Mouse (Mus musculus) heart, postnatal 10 days (tissue): ENCODE measurements around the gene Olfr61. TPM values are rescaled to one million over a fixed set of nuclear protein-coding genes. Genes with fewer than 3 reads are reported as not detected.
"Not testable (repeated sequence)": the region's sequence is repeated elsewhere in the genome, so short reads cannot be mapped to it uniquely, and the experiment has no call there.

Source experiments
- DNase-seq, 2 experiments: peaks; one replicate each; pipeline ENCODE4 v3.0.0; 2021
- intact Hi-C: fragments of 180-260 bp; cut with DNase I; formaldehyde crosslinking; loops from one replicate; pipeline ENCODE4 v1.15.1; 2025
- total RNA-seq, 2 experiments: library from RNA; stranded (reverse); gene quantifications; 2 replicates each; pipeline ENCODE4 v1.2.3; 2021

Olfr61 gene
- not detected for total RNA-seq

GRCm38 (mm10) chr7:140628670-140629069 lies at the start of gene Olfr61:
Gene Olfr61, plus strand, starts transcription at chr7:140628970.
- intact Hi-C loops, DNase-seq: not testable (repeated sequence)

- DNase-seq, intact Hi-C loops: not testable (repeated sequence)
These were observed 27.8 kb upstream of the Olfr61 start, which contains the start of gene Olfr46 for GRCm38 (mm10) chr7:140600969-140601368. Gene Olfr46, plus strand, starts transcription at chr7:140601269.

GRCm38 (mm10) chr7:140630559-140630958 lies 1.8 kb downstream of the Olfr61 start:
- intact Hi-C loops: no loop called here
- no peak for DNase-seq

GRCm38 (mm10) chr7:140646152-140646551 lies 17.4 kb downstream of the Olfr61 start, which contains the start of gene Olfr53:
Gene Olfr53, plus strand, starts transcription at chr7:140646452.
- intact Hi-C loops: no loop called here
- DNase-seq: no peak

GRCm38 (mm10) chr7:140659630-140660029 lies 30.9 kb downstream of the Olfr61 start, which contains the start of gene Olfr539:
Gene Olfr539, plus strand, starts transcription at chr7:140659930.
- intact Hi-C loops: no loop called here
- no peak for DNase-seq

GRCm38 (mm10) chr7:140670693-140671092 lies 41.9 kb downstream of the Olfr61 start:
- DNase-seq, intact Hi-C loops: not testable (repeated sequence)

GRCm38 (mm10) chr7:140675863-140676262 lies 47.1 kb downstream of the Olfr61 start:
- DNase-seq: no peak
- intact Hi-C loops: no loop called here

GRCm38 (mm10) chr7:140679591-140679990 lies 50.8 kb downstream of the Olfr61 start:
- DNase-seq, intact Hi-C loops: not testable (repeated sequence)

- intact Hi-C loops: loop anchor here (5.0 kb wide), 1 partner anchor 39 kb away; no protein-coding TSS in a partner anchor
- no peak for DNase-seq
These were observed 52.9 kb downstream of the Olfr61 start, which contains the start of gene Olfr45 for GRCm38 (mm10) chr7:140681651-140682050. Gene Olfr45, plus strand, starts transcription at chr7:140681951.

Other genes starting within 250 kb of the Olfr61 start
- not detected for gene Olfr531, start 226.1 kb upstream of the Olfr61 start, total RNA-seq
- not detected for gene Olfr532, start 207.3 kb upstream of the Olfr61 start, total RNA-seq
- gene Olfr533, start 165.6 kb upstream of the Olfr61 start, total RNA-seq: not detected
- gene Olfr535, start 144.8 kb upstream of the Olfr61 start, total RNA-seq: not detected
- gene Olfr536, start 121.6 kb upstream of the Olfr61 start, total RNA-seq: not detected
- not detected for gene Olfr538, start 61.1 kb upstream of the Olfr61 start, total RNA-seq
- not detected for gene Olfr46, start 27.7 kb upstream of the Olfr61 start, total RNA-seq
- not detected for gene Olfr53, start 17.5 kb downstream of the Olfr61 start, total RNA-seq
- gene Olfr539, start 31.0 kb downstream of the Olfr61 start, total RNA-seq: not detected
- gene Olfr45, start 53.0 kb downstream of the Olfr61 start, total RNA-seq: not detected
- gene Olfr541, start 68.3 kb downstream of the Olfr61 start, total RNA-seq: not detected
- under 1 TPM; 0.24 to 0.47 TPM for gene Cyp2e1, start 134.8 kb downstream of the Olfr61 start, total RNA-seq
- gene Syce1, start 158.9 kb downstream of the Olfr61 start, total RNA-seq: not detected
- gene Zfp941, start 193.2 kb downstream of the Olfr61 start, total RNA-seq: under 1 TPM; 0.45 to 0.47 TPM
- not detected for gene Urah, start 206.0 kb downstream of the Olfr61 start, total RNA-seq
- 10 to 100 TPM; 19.6 to 23.6 TPM for gene Scgb1c1, start 216.6 kb downstream of the Olfr61 start, total RNA-seq
- not detected for gene Odf3, start 218.8 kb downstream of the Olfr61 start, total RNA-seq
- gene Gm45785, start 227.4 kb downstream of the Olfr61 start, total RNA-seq: not detected
- gene Ric8a, start 228.0 kb downstream of the Olfr61 start, total RNA-seq: 10 to 100 TPM; 27.0 to 29.8 TPM
- 10 to 100 TPM; 13.1 to 15.9 TPM for gene Bet1l, start 228.6 kb downstream of the Olfr61 start, total RNA-seq